ENCODE assay signal across 15 mouse cellular contexts in genomic region chr14:76772781-76773438, GRCm38 (mm10).
DNase-seq lines count a peak whose midpoint lies in the region; ATAC-seq and TF ChIP-seq lines count a peak whose summit lies in the region.
"Had no signal": no experiment of that assay in that cellular context is flagged by ENCODE, and none has a peak within 500 bp of the region (broad histone marks: within the 10 kb centered on the region; RNA-seq: fewer than 3 reads in every experiment).

No protein-coding gene starts in this region.

- 65% methylated on average over 11 of the region's 11 CpGs for WGBS in kidney, embryonic 15.5 days
- WGBS in hindbrain, embryonic 10.5 days: 45% methylated on average over 11 of the region's 11 CpGs
- WGBS in neural tube, embryonic 12.5 days: 30% methylated on average over 11 of the region's 11 CpGs
- whole genome bisulfite sequencing in lung, adult 2 months: 79% methylated on average over 11 of the region's 11 CpGs

- DNase-seq in kidney, postnatal 4 days: no peak
- DNase-seq in embryo, embryonic 10.5 days (ENCODE audit: low spot score): peak; percentile 64
- DNase-seq in hindbrain, embryonic 10.5 days (ENCODE audit: low spot score): peak; percentile 55
- DNase-seq in T-cell, adult 2 months (ENCODE audit: low spot score): no peak
- no peak for DNase-seq in yolk sac, embryonic 10.5 days (ENCODE audit: low spot score)
- no peak for DNase-seq in lung, adult 2 months
- DNase-seq: adrenal gland, adult 8-10 months; gastrocnemius, postnatal 14 days; liver, embryonic 13.5 days; spleen, adult 18-20 months; thymus, postnatal 36 days had no signal

- TF ChIP-seq POLR2A in lung, adult 2 months (IDR thresholded peaks at IDR 0.05; ENCODE audit: borderline replicate concordance, extremely low read depth, low read depth, low read length): no peak

- H3K4me2 ChIP-seq in kidney, embryonic 15.5 days: no peak overlapping the region
- H3K4me2 ChIP-seq in neural tube, embryonic 12.5 days (replicated peaks): no peak overlapping the region; the same call in 1 of the 2 replicates
- H3K4me2 ChIP-seq: embryonic facial prominence, embryonic 13.5 days; liver, embryonic 13.5 days had no signal

- TF ChIP-seq CTCF in lung, adult 2 months (IDR thresholded peaks at IDR 0.05; ENCODE audit: insufficient read depth, low read length): no peak

- peaks cover 23% of the 10 kb centered on the region for H3K4me1 ChIP-seq in kidney, embryonic 15.5 days
- peaks cover 25% of the 10 kb centered on the region for H3K4me1 ChIP-seq in hindbrain, embryonic 10.5 days (replicated peaks)
- peaks cover 10% of the 10 kb centered on the region for H3K4me1 ChIP-seq in neural tube, embryonic 12.5 days
- no peaks in the 10 kb centered on the region for H3K4me1 ChIP-seq in lung, adult 2 months (ENCODE audit: control insufficient read depth, insufficient read depth, low read length)
- H3K4me1 ChIP-seq: embryonic facial prominence, embryonic 13.5 days; liver, embryonic 13.5 days had no signal

- no peaks in the 10 kb centered on the region for H3K27me3 ChIP-seq in kidney, embryonic 15.5 days
- H3K27me3 ChIP-seq in hindbrain, embryonic 10.5 days (ENCODE audit: insufficient read depth, poor library complexity, severe bottlenecking): peaks cover 70% of the 10 kb centered on the region
- H3K27me3 ChIP-seq in neural tube, embryonic 12.5 days (replicated peaks): no peaks in the 10 kb centered on the region
- H3K27me3 ChIP-seq: embryonic facial prominence, embryonic 13.5 days; liver, embryonic 13.5 days had no signal

- 0 out of 2 replicates have a peak, but pooled peaks have one; percentile 46 for ATAC-seq in kidney, embryonic 15.5 days (replicated peaks; ENCODE audit: low FRiP score)
- ATAC-seq in neural tube, embryonic 12.5 days (ENCODE audit: low FRiP score, low read depth): peak; percentile 53

- H3K27ac ChIP-seq in kidney, embryonic 15.5 days: no peak overlapping the region
- H3K27ac ChIP-seq in hindbrain, embryonic 10.5 days: peak overlapping the region; percentile 56; the same call in 1 of the 2 replicates
- no peak overlapping the region for H3K27ac ChIP-seq in neural tube, embryonic 12.5 days
- H3K27ac ChIP-seq: embryonic facial prominence, embryonic 13.5 days; liver, embryonic 13.5 days had no signal

- H3K4me3 ChIP-seq in kidney, embryonic 15.5 days (replicated peaks): no peak overlapping the region
- H3K4me3 ChIP-seq in hindbrain, embryonic 10.5 days: no peak overlapping the region
- no peak overlapping the region for H3K4me3 ChIP-seq in neural tube, embryonic 12.5 days
- H3K4me3 ChIP-seq in lung, adult 2 months (replicated peaks; ENCODE audit: extremely low read depth, low read depth, low read length): no peak overlapping the region
- H3K4me3 ChIP-seq: embryonic facial prominence, embryonic 13.5 days; liver, embryonic 13.5 days; myocyte had no signal

- H3K9me3 ChIP-seq in kidney, embryonic 15.5 days (replicated peaks): no peaks in the 10 kb centered on the region
- H3K9me3 ChIP-seq in hindbrain, embryonic 10.5 days: no peaks in the 10 kb centered on the region
- no peaks in the 10 kb centered on the region for H3K9me3 ChIP-seq in neural tube, embryonic 12.5 days
- H3K9me3 ChIP-seq: embryonic facial prominence, embryonic 13.5 days; liver, embryonic 13.5 days had no signal

- no peaks in the 10 kb centered on the region for H3K36me3 ChIP-seq in kidney, embryonic 15.5 days
- H3K36me3 ChIP-seq in hindbrain, embryonic 10.5 days: no peaks in the 10 kb centered on the region
- H3K36me3 ChIP-seq in neural tube, embryonic 12.5 days: no peaks in the 10 kb centered on the region
- H3K36me3 ChIP-seq: embryonic facial prominence, embryonic 13.5 days; liver, embryonic 13.5 days had no signal

- no peak overlapping the region for H3K9ac ChIP-seq in kidney, embryonic 15.5 days
- H3K9ac ChIP-seq in neural tube, embryonic 12.5 days: no peak overlapping the region
- H3K9ac ChIP-seq: embryonic facial prominence, embryonic 13.5 days; liver, embryonic 13.5 days had no signal

Comparison
In these comparisons a context has a peak if more than half of its experiments do, and no peak if none do; other contexts are left out.
1. DNase-seq: peak in embryo, embryonic 10.5 days (single experiment) and hindbrain, embryonic 10.5 days (single experiment); none in kidney, postnatal 4 days (0 of 2), T-cell, adult 2 months (single experiment), yolk sac, embryonic 10.5 days (single experiment) and lung, adult 2 months (single experiment).